9 mouse cellular contexts compared by ENCODE assay signal in genomic region chr16:92499324-92499723, GRCm38 (mm10). TPM values are rescaled to one million over a fixed set of nuclear protein-coding genes. Genes with fewer than 3 reads are reported as not detected.
A peak's percentile ranks its signal among the peaks of the same experiment; 100 is the strongest.
DNase-seq lines count a peak whose midpoint lies in the region; ATAC-seq and TF ChIP-seq lines count a peak whose summit lies in the region.
"Had no signal": no experiment of that assay in that cellular context is flagged by ENCODE, and none has a peak within 500 bp of the region (broad histone marks: within the 10 kb centered on the region; RNA-seq: fewer than 3 reads in every experiment).

No protein-coding gene starts in this region.

- WGBS in kidney, embryonic 15.5 days: 16% methylated on average over 15 of the region's 15 CpGs
- WGBS in forebrain, embryonic 14.5 days: 19% methylated on average over 15 of the region's 15 CpGs
- 21% methylated on average over 15 of the region's 15 CpGs for WGBS in limb, embryonic 15.5 days
- WGBS in olfactory bulb, adult 2 months: 29% methylated on average over 15 of the region's 15 CpGs

- H3K9me3 ChIP-seq in kidney, embryonic 15.5 days (replicated peaks): no peaks in the 10 kb centered on the region; the same call in 1 of the 2 replicates
- no peaks in the 10 kb centered on the region for H3K9me3 ChIP-seq in forebrain, embryonic 14.5 days (replicated peaks; ENCODE audit: control insufficient read depth, low read length)
- H3K9me3 ChIP-seq in limb, embryonic 15.5 days: no peaks in the 10 kb centered on the region

- H3K9ac ChIP-seq in kidney, embryonic 15.5 days: no peak overlapping the region
- H3K9ac ChIP-seq in forebrain, embryonic 14.5 days (ENCODE audit: low read length): no peak overlapping the region
- no peak overlapping the region for H3K9ac ChIP-seq in limb, embryonic 15.5 days

- H3K27me3 ChIP-seq in kidney, embryonic 15.5 days: peaks cover 53% of the 10 kb centered on the region
- peaks cover 46% of the 10 kb centered on the region for H3K27me3 ChIP-seq in forebrain, embryonic 14.5 days (replicated peaks; ENCODE audit: control insufficient read depth, insufficient read depth, low read length)
- H3K27me3 ChIP-seq in limb, embryonic 15.5 days: peaks cover 51% of the 10 kb centered on the region

- no peak overlapping the region for H3K27ac ChIP-seq in kidney, embryonic 15.5 days
- H3K27ac ChIP-seq in forebrain, embryonic 14.5 days (ENCODE audit: low read depth, low read length): 0 out of 2 replicates have a peak overlapping the region, but pooled peaks have one; percentile 9
- no peak overlapping the region for H3K27ac ChIP-seq in limb, embryonic 15.5 days
- H3K27ac ChIP-seq in olfactory bulb, adult 2 months (ENCODE audit: insufficient read depth, low read depth, low read length): no peak overlapping the region
- no peak overlapping the region for H3K27ac ChIP-seq in layer of hippocampus, adult 2 months

- DNase-seq in kidney, adult 18-20 months: no peak
- no peak for DNase-seq in forebrain, embryonic 14.5 days (ENCODE audit: low spot score)
- no peak for DNase-seq in c-Kit-positive CD71-positive TER-119-positive erythroid progenitor cells, embryonic 14.5 days (ENCODE audit: low spot score)
- DNase-seq in thymus, postnatal 25 days: no peak
- no peak for DNase-seq in layer of hippocampus, adult 2 months (ENCODE audit: low spot score in 2 of 2)

- no peak for TF ChIP-seq CTCF in olfactory bulb, adult 2 months (IDR thresholded peaks at IDR 0.05; ENCODE audit: insufficient read depth, low read depth, low read length)
- no peak for TF ChIP-seq CTCF in layer of hippocampus, adult 2 months (conservative IDR thresholded peaks at IDR 0.05)

- no peak for ATAC-seq in kidney, embryonic 15.5 days (replicated peaks; ENCODE audit: low FRiP score)
- no peak for ATAC-seq in forebrain, embryonic 14.5 days
- no peak for ATAC-seq in limb, embryonic 15.5 days (ENCODE audit: insufficient number of reproducible peaks, low FRiP score, low TSS enrichment, low read depth)

- H3K36me3 ChIP-seq in kidney, embryonic 15.5 days: no peaks in the 10 kb centered on the region
- no peaks in the 10 kb centered on the region for H3K36me3 ChIP-seq in forebrain, embryonic 14.5 days (ENCODE audit: control insufficient read depth, insufficient read depth, low read length)
- no peaks in the 10 kb centered on the region for H3K36me3 ChIP-seq in limb, embryonic 15.5 days

- peak overlapping the region; percentile 51 for H3K4me3 ChIP-seq in kidney, embryonic 15.5 days (replicated peaks)
- peak overlapping the region; percentile 36 for H3K4me3 ChIP-seq in forebrain, embryonic 14.5 days (ENCODE audit: low read depth, low read length)
- H3K4me3 ChIP-seq in limb, embryonic 15.5 days: peak overlapping the region; percentile 49
- H3K4me3 ChIP-seq in olfactory bulb, adult 2 months (ENCODE audit: insufficient read depth, low read depth, low read length): peak overlapping the region; percentile 42; the same call in 1 of the 2 replicates
- no peak overlapping the region for H3K4me3 ChIP-seq in layer of hippocampus, adult 2 months

- no peak for TF ChIP-seq POLR2A in olfactory bulb, adult 2 months (IDR thresholded peaks at IDR 0.05; ENCODE audit: insufficient read depth, low read depth, low read length)

- peak overlapping the region; percentile 87 for H3K4me2 ChIP-seq in kidney, embryonic 15.5 days
- peak overlapping the region; percentile 77 for H3K4me2 ChIP-seq in forebrain, embryonic 14.5 days (ENCODE audit: low read length)
- H3K4me2 ChIP-seq in limb, embryonic 15.5 days: peak overlapping the region; percentile 92

- H3K4me1 ChIP-seq in kidney, embryonic 15.5 days: peaks cover 19% of the 10 kb centered on the region
- no peaks in the 10 kb centered on the region for H3K4me1 ChIP-seq in forebrain, embryonic 14.5 days (ENCODE audit: control insufficient read depth, insufficient read depth, low read length)
- peaks cover 17% of the 10 kb centered on the region for H3K4me1 ChIP-seq in limb, embryonic 15.5 days
- peaks cover 13% of the 10 kb centered on the region for H3K4me1 ChIP-seq in olfactory bulb, adult 2 months (ENCODE audit: control insufficient read depth, insufficient read depth, low read length)

RNA-seq across cellular contexts. Expression of gene Clic6, which starts 13.8 kb away (rescaled TPM):
- polyA plus RNA-seq in kidney, embryonic 15.5 days (2015; fragmentation: Nextera tagmentation; extraction: Ambion mirVana): 7.5 and 8.0 TPM in 2 replicates
- 3.0 and 4.6 TPM in 2 replicates for polyA plus RNA-seq in forebrain, embryonic 14.5 days (2014; fragmentation: Nextera tagmentation; extraction: Ambion mirVana)
- polyA plus RNA-seq in limb, embryonic 15.5 days (2015; fragmentation: Nextera tagmentation; extraction: Ambion mirVana): 1.1 and 1.4 TPM in 2 replicates
- polyA plus RNA-seq in olfactory bulb, adult 2 months (2012; ENCODE audit: insufficient read depth, insufficient read length, low replicate concordance, missing spikeins): not detected in 2 replicates
- 1 to 10 TPM in 1 of 2 experiments, under 1 TPM in 1; 0.69 to 2.2 TPM for total RNA-seq in layer of hippocampus, adult 2 months (2021)
- polyA plus RNA-seq: erythroblast, embryonic 14.5 days had no signal

RNA-seq across cellular contexts. Expression of gene Rcan1, which starts 28.7 kb away (rescaled TPM):
- polyA plus RNA-seq in kidney, embryonic 15.5 days (2015; fragmentation: Nextera tagmentation; extraction: Ambion mirVana): 26.5 and 27.0 TPM in 2 replicates
- polyA plus RNA-seq in forebrain, embryonic 14.5 days (2014; fragmentation: Nextera tagmentation; extraction: Ambion mirVana): 46.3 and 49.0 TPM in 2 replicates
- polyA plus RNA-seq in limb, embryonic 15.5 days (2015; fragmentation: Nextera tagmentation; extraction: Ambion mirVana): 39.9 and 41.2 TPM in 2 replicates
- not detected in 2 replicates for polyA plus RNA-seq in olfactory bulb, adult 2 months (2012; ENCODE audit: insufficient read depth, insufficient read length, low replicate concordance, missing spikeins)
- 10 to 100 TPM; 41.8 to 42.1 TPM for total RNA-seq in layer of hippocampus, adult 2 months (2021)

Comparison
In these comparisons a context has a peak if more than half of its experiments do, and no peak if none do; other contexts are left out.
1. RNA of gene Rcan1, which starts 28.7 kb away (polyA plus RNA-seq): 46.3 to 49.0 TPM in forebrain, embryonic 14.5 days, 39.9 to 41.2 TPM in limb, embryonic 15.5 days and 26.5 to 27.0 TPM in kidney, embryonic 15.5 days; not detected in olfactory bulb, adult 2 months; every median in the first group is over 10 times any median in the second.
2. Peak in every context shown above with its lines, with median percentiles within 50 percentile points of each other: H3K4me2 ChIP-seq.